Mouse (Mus musculus) WW6 (cell line): ENCODE data around the gene Sptb.

Experiments
- DNase-seq: peaks from one replicate; pipeline ENCODE4 v3.0.0-alpha.2; 2013; ENCODE audit warnings: low read depth, low spot score

Sptb gene

DNA sequence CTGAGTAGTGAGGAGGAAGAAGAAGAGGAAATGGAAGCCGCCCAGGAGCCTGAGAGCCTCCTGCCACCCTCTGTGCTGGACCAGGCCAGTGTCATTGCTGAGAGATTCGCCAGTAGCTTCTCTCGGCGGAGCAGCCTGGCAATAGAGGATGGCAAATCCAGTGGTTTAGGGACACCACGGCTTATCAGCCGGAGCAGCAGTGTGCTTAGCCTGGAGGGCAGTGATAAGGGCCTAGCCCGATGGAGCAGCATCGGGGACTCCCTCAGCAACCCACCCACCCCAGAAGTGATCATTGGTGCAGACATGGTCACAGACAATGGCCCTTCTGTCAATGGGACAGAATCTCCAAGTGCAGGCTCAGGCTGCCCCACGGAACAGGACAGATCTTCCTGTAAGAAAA, 134.3 kb downstream of the Sptb start:
- DNase-seq = no peak

- no peak for DNase-seq
These were observed 135.5 kb downstream of the Sptb start for GRCm38 (mm10) chr12:76574815-76575214.

DNA sequence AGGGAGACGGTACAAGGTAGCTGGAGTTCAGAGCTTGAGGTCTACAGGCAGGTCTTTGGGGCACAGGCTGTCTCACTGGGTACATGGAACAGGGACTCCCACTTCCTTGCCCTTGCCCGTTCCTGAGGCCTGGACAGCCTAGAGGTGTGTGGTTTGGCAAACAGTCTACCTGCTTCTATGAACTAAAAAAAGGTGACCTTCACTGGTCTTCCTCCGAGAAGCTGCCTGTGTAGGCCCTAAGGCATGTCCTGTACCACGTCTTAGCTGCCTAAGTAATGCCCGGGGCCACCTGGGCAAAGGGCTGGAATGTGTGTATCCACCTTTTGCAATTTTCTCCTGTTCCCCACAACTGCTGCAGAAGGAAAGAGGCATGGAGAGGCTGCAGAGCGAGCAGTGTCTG, 137.0 kb downstream of the Sptb start:
- no peak for DNase-seq

- DNase-seq = no peak
These were observed 137.8 kb downstream of the Sptb start for GRCm38 (mm10) chr12:76572261-76573251.

DNA sequence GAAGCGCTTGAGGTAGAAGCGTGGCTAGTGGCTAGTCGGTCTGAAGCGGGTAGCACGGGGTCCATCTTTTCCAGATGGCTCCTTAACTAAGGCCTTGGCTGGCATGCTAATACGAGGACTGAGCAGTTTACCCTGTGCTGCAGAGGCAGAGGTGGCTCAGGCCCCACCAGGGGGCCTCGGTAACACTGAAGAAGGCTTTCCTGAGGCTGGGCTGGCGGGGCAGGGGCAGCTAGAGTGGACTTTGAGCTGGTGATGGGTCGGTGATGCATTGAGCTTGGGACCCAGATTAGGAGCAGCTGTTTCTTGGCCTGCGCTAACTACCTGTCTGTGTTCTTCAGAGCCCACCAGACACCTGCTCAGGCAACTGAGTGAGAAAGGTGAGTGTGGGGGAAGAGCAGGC, 139.1 kb downstream of the Sptb start:
- no peak for DNase-seq

GRCm38 (mm10) chr12:76570221-76570940, 140.0 kb downstream of the Sptb start:
- no peak for DNase-seq

DNA sequence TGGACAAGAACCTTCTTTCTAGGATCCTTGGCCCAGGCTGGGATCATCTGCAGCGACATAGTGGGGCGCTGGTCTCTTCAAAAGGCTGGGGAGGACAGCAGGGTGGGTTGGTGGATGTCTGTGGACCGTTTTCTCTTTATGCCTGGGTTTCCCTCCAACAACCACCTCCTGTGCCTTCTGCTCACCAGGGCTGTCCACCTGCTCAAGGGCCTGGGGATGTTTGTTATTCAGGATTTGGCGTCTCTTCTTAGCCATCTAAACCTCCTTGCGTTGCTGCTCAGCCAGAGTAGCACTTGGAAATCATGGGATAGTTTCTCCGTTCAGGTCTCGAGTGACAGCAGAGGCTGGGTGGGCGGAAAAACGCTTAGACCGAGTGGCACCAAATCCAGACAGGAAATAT, 144.1 kb downstream of the Sptb start:
- no peak for DNase-seq

- DNase-seq = no peak
These were observed 148.2 kb downstream of the Sptb start for GRCm38 (mm10) chr12:76562196-76562595.

DNA sequence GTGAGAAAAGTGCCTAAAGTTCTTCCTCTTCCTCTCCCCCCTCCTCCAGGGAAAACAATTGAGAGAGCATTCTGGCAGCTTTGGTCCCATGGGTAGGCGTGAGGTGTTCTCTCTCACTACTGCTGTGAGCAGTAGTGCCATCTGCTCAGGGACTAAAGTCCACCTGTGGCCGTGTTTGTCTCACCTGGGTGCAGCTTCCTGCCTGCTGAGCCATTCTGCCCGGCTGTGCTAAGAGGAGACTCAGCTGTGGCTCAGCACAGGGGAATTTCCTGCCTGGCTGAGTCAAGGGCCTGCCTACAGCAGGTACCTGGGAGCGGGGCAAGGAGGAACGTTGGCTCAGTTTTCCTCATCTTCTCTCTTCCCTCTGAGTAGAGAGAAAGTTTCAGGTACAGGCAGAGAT, 152.1 kb downstream of the Sptb start:
- no peak for DNase-seq

- DNase-seq = no peak
These were observed 153.5 kb downstream of the Sptb start for GRCm38 (mm10) chr12:76556745-76557389.

DNA sequence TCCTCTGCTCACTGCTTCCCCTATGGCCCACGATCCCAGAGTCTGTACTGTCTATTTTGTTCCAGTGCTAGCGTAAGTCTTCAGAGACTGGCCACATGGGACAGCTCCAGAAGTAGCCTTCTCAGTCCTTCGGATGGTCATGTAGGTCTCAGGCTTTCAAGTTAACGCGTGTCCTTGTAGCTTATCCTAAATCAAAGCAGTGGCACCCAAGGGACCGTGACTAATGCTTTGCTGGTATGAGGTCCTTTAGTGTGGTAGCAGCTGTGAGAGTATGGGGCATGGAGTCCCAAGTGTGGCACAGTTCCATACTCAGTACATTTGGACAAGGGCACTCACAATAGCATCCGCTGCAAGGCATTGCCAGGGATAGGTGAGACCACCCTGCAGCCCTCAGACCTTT, 154.2 kb downstream of the Sptb start:
- DNase-seq = no peak

GRCm38 (mm10) chr12:76554871-76555386, 155.4 kb downstream of the Sptb start:
- no peak for DNase-seq

DNA sequence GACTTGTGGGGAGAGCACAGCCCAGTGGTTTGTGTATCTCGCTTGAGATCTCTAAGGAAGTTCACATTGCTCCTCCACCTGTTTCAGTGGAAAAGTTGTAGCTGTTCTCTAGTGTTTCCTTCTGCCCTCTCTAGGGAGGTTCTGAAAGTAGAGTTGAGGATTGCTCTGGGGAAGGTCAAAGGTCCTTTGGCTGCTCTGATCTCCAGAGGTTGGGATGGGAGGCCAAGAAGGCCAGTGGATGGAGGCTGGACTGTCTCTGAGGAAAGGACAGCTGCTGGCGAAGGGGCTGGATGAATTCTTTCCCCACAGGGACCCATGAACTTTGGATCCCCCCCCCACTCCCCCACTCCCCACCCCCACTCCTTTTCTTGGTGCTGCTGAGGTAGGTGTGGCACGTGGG, 156.0 kb downstream of the Sptb start:
- DNase-seq = no peak

GRCm38 (mm10) chr12:76553917-76554316, 156.4 kb downstream of the Sptb start:
- no peak for DNase-seq

DNA sequence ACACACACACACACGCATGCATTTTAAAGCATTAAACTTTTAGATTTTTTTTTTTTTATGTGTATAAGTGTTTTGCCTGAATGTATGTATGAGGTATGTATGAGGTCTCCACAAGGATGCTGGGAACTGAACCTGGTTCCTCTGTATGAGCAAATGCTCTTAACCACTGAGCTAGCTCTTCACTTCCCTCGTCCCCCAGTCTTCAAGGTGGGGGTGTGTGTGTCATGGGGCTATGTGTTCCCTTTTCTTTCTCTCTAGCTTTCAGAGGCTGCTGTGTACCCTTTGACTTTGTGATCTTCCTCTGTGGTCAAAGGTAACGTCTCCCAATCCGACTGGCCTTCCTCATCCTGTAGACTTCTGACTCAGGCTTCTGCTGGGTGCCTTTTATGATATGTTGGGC, 157.4 kb downstream of the Sptb start:
- no peak for DNase-seq

GRCm38 (mm10) chr12:76552321-76552720, 158.0 kb downstream of the Sptb start:
- no peak for DNase-seq

- no peak for DNase-seq
These were observed 161.1 kb downstream of the Sptb start for GRCm38 (mm10) chr12:76549203-76549602.

DNA sequence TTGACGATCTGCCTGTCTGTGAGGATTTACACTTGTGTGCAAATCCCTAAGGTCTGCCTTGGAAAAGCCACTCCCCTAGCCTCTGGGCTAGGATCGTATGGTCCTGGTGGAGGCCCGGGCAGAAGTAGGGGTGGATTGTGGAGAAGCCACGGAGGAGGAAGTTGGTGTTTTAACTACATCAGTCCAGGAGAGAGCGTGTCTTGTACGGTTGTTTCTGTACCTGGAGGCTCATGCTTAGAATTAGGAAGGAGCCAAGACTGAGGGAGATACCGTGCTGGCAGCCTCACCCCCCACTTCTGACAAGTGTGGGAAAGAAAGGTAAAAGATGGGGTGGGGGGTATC, 162.3 kb downstream of the Sptb start:
- no peak for DNase-seq

- no peak for DNase-seq
These were observed 162.8 kb downstream of the Sptb start for GRCm38 (mm10) chr12:76547409-76548081.

DNA sequence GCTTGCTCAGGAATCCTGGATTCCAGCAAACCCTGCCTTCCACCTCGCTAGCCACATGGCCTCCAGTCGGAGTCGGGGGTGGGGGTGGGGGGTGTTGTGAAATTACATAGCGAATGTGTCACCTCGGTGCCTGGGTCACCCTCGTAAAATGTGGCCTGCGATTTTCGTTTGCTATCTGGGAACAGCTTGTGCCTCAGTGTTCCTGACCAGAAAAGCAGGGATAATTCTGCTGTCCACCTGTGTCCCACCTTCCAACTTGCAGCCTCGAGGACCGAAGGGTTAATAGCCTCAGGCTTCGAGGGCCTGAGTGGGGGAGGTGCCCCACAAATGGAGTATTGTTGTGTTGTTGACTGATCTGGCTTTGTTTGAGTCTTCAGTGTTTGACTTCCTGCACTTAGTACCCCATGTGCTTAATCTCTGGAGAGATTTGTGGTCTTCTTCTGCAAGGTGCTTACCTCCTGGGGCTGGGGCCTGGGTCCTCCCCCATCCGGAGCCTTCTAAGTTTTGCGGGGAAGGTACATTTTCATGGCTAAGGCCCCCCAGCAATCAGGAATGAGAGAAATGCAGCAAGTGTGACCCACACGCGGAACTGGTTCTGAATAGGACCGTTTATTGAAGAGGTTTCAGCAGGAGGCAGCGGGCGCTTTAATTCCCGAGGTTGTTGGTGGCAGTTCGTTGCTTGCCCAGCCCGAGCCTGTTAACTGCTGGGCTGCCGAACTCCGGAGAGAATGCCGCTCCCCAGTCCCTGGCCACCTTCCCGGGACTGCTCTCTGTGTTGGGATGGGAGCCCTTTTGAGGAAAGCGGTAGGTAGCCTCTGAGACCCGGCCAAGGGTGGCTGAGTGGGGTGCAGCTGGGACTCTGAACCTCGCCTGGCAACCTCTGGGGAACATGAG, 163.7 kb downstream of the Sptb start:
- DNase-seq = no peak
